7 mouse cellular contexts compared by ENCODE assay signal in the genomic region with DNA sequence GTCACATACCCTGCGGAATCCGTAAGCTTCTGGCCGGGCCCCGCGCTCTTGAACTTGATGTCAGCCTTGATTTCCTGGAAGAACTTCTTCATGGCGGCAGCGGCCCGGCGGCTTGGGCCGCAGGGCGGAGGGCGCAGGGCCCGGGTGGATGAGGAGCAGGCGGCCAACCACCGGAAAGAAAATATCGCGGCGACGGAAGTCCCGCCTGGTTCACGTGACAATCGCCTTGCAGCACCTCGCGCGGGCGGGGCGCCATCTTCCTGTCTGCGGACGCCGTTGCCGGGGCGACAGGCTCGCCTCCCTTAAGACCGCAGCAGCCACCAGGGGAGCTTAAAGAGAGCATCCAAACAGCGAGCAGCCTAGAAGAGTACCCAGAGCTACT. TPM values are rescaled to one million over a fixed set of nuclear protein-coding genes. Genes with fewer than 3 reads are reported as not detected.
DNase-seq lines count a peak whose midpoint lies in the region; ATAC-seq lines count a peak whose summit lies in the region.

A gene (minus strand): TSS at position 202 of the 382 bp plus-strand sequence.

- H3K4me3 ChIP-seq in embryonic facial prominence, embryonic 10.5 days = peak within 1 kb of the TSS; percentile 78
- peak within 1 kb of the TSS; percentile 70 for H3K4me3 ChIP-seq in limb, embryonic 10.5 days
- peak within 1 kb of the TSS; percentile 80 for H3K4me3 ChIP-seq in midbrain, embryonic 13.5 days (replicated peaks)

- peak within 1 kb of the TSS; percentile 73 for H3K4me2 ChIP-seq in midbrain, embryonic 13.5 days (replicated peaks)

- WGBS in embryonic facial prominence, embryonic 10.5 days = under 1% methylated on average over 35 of the region's 35 CpGs
- WGBS in limb, embryonic 10.5 days = under 1% methylated on average over 35 of the region's 35 CpGs
- WGBS in midbrain, embryonic 13.5 days = under 1% methylated on average over 35 of the region's 35 CpGs

- H3K27me3 ChIP-seq in embryonic facial prominence, embryonic 10.5 days (replicated peaks; ENCODE audit: low read depth, poor library complexity, severe bottlenecking) = no peaks in the 10 kb centered on the region
- no peaks in the 10 kb centered on the region for H3K27me3 ChIP-seq in limb, embryonic 10.5 days (ENCODE audit: low read depth, poor library complexity, severe bottlenecking)
- H3K27me3 ChIP-seq in midbrain, embryonic 13.5 days = no peaks in the 10 kb centered on the region

- peaks cover 37% of the 10 kb centered on the region for H3K36me3 ChIP-seq in embryonic facial prominence, embryonic 10.5 days (replicated peaks)
- H3K36me3 ChIP-seq in limb, embryonic 10.5 days = peaks cover 32% of the 10 kb centered on the region
- H3K36me3 ChIP-seq in midbrain, embryonic 13.5 days = peaks cover 33% of the 10 kb centered on the region

- H3K9me3 ChIP-seq in embryonic facial prominence, embryonic 10.5 days = no peaks in the 10 kb centered on the region
- no peaks in the 10 kb centered on the region for H3K9me3 ChIP-seq in limb, embryonic 10.5 days (replicated peaks)
- no peaks in the 10 kb centered on the region for H3K9me3 ChIP-seq in midbrain, embryonic 13.5 days

- peak; percentile 98 for DNase-seq in adrenal gland, postnatal 10 days
- DNase-seq in embryonic facial prominence, embryonic 10.5 days (ENCODE audit: low spot score) = peak; percentile 97
- peak; percentile 96 for DNase-seq in kidney, adult 11 months
- peak; percentile 98 for DNase-seq in limb, embryonic 10.5 days (ENCODE audit: low spot score)
- peak; percentile 90 for DNase-seq in spleen, adult 12 weeks (ENCODE audit: low spot score)

- peak within 1 kb of the TSS; percentile 91 for H3K27ac ChIP-seq in embryonic facial prominence, embryonic 10.5 days (replicated peaks)
- H3K27ac ChIP-seq in limb, embryonic 10.5 days = peak within 1 kb of the TSS; percentile 88
- H3K27ac ChIP-seq in midbrain, embryonic 13.5 days = peak within 1 kb of the TSS; percentile 92

- H3K4me1 ChIP-seq in embryonic facial prominence, embryonic 10.5 days = peaks cover 35% of the 10 kb centered on the region
- peaks cover 35% of the 10 kb centered on the region for H3K4me1 ChIP-seq in limb, embryonic 10.5 days
- H3K4me1 ChIP-seq in midbrain, embryonic 13.5 days (replicated peaks) = peaks cover 14% of the 10 kb centered on the region

- peak; percentile 41 for ATAC-seq in granulocyte monocyte progenitor cell, adult 5-6 weeks (replicated peaks; ENCODE audit: poor library complexity, severe bottlenecking)
- peak; percentile 66 for ATAC-seq in midbrain, embryonic 13.5 days

- H3K9ac ChIP-seq in midbrain, embryonic 13.5 days (replicated peaks) = peak within 1 kb of the TSS; percentile 86

RNA-seq across cellular contexts. Expression of the gene that starts here (rescaled TPM):
- 10 to 100 TPM; 77.5 to 78.9 TPM for total RNA-seq in adrenal gland, postnatal 10 days (2021)
- 35.0 and 36.8 TPM in 2 replicates for polyA plus RNA-seq in embryonic facial prominence, embryonic 10.5 days (2016; fragmentation: Nextera tagmentation; extraction: Ambion mirVana)
- total RNA-seq in granulocyte monocyte progenitor cell, adult 5-6 weeks (2014; fragmentation: Nextera tagmentation) = 15.2 and 21.3 TPM in 2 replicates
- total RNA-seq in granulocyte monocyte progenitor cell, adult 5-6 weeks (2017) = 26.1 and 26.7 TPM in 2 replicates
- 33.3 and 40.3 TPM in 2 replicates for polyA plus RNA-seq in limb, embryonic 10.5 days (2016; fragmentation: Nextera tagmentation; extraction: Ambion mirVana)
- 73.7 and 78.6 TPM in 2 replicates for polyA plus RNA-seq in midbrain, embryonic 13.5 days (2015; fragmentation: Nextera tagmentation; extraction: Ambion mirVana)

Comparison
In these comparisons a context has a peak if more than half of its experiments do, and no peak if none do; other contexts are left out.
1. Peak in every context shown above with its lines: DNase-seq, ATAC-seq, H3K4me3 ChIP-seq and H3K27ac ChIP-seq.